In genomic region chr13:3221005-3221621, GRCm38 (mm10) we compare ENCODE assay signal across 7 mouse cellular contexts.
DNase-seq lines count a peak whose midpoint lies in the region; ATAC-seq and TF ChIP-seq lines count a peak whose summit lies in the region.
"Not testable (repeated sequence)": the region's sequence is repeated elsewhere in the genome, so short reads cannot be mapped to it uniquely, and the experiment has no call there.

No protein-coding gene starts in this region.

- WGBS in forebrain, embryonic 10.5 days, result 57% methylated on average over 10 of the region's 10 CpGs
- 41% methylated on average over 10 of the region's 10 CpGs for WGBS in forebrain, embryonic 14.5 days
- 47% methylated on average over 10 of the region's 10 CpGs for WGBS in hindbrain, embryonic 13.5 days
- 26% methylated on average over 10 of the region's 10 CpGs for WGBS in hindbrain, postnatal 0 days
- 42% methylated on average over 10 of the region's 10 CpGs for WGBS in midbrain, embryonic 14.5 days

- peaks cover 13% of the 10 kb centered on the region for H3K9me3 ChIP-seq in forebrain, embryonic 10.5 days
- H3K9me3 ChIP-seq in forebrain, embryonic 14.5 days (replicated peaks; ENCODE audit: control insufficient read depth, low read length); hindbrain, embryonic 13.5 days; hindbrain, postnatal 0 days (ENCODE audit: low read length); midbrain, embryonic 14.5 days (ENCODE audit: control insufficient read depth, low read length): not testable (repeated sequence)

- H3K27me3 ChIP-seq in forebrain, embryonic 10.5 days (ENCODE audit: poor library complexity, severe bottlenecking); forebrain, embryonic 14.5 days (replicated peaks; ENCODE audit: control insufficient read depth, insufficient read depth, low read length); hindbrain, embryonic 13.5 days; hindbrain, postnatal 0 days (ENCODE audit: insufficient read depth, low read length); midbrain, embryonic 14.5 days (ENCODE audit: control insufficient read depth, insufficient read depth, low read length); myocyte (ENCODE audit: control insufficient read depth, insufficient read depth, insufficient read length): not testable (repeated sequence)

- not testable (repeated sequence) for H3K4me1 ChIP-seq in forebrain, embryonic 10.5 days; forebrain, embryonic 14.5 days (ENCODE audit: control insufficient read depth, insufficient read depth, low read length); hindbrain, embryonic 13.5 days (replicated peaks); hindbrain, postnatal 0 days (ENCODE audit: insufficient read depth, low read length); midbrain, embryonic 14.5 days (ENCODE audit: control insufficient read depth, insufficient read depth, low read length)

- H3K36me3 ChIP-seq in forebrain, embryonic 10.5 days (replicated peaks); forebrain, embryonic 14.5 days (ENCODE audit: control insufficient read depth, insufficient read depth, low read length); hindbrain, embryonic 13.5 days; hindbrain, postnatal 0 days (ENCODE audit: insufficient read depth, low read length); midbrain, embryonic 14.5 days (ENCODE audit: control insufficient read depth, insufficient read depth, low read length); myocyte (ENCODE audit: control insufficient read depth, insufficient read depth): not testable (repeated sequence)

- peak overlapping the region; percentile 29 for H3K4me2 ChIP-seq in forebrain, embryonic 14.5 days (ENCODE audit: low read length)
- H3K4me2 ChIP-seq in hindbrain, embryonic 13.5 days, result peak overlapping the region; percentile 46
- peak overlapping the region; percentile 45 for H3K4me2 ChIP-seq in hindbrain, postnatal 0 days (ENCODE audit: low read depth, low read length)
- H3K4me2 ChIP-seq in midbrain, embryonic 14.5 days (ENCODE audit: low read length), result peak overlapping the region; percentile 37
- H3K4me2 ChIP-seq in myocyte (ENCODE audit: low read depth), result peak overlapping the region; percentile 70

- ATAC-seq in forebrain, embryonic 14.5 days; hindbrain, embryonic 13.5 days (ENCODE audit: low FRiP score); midbrain, embryonic 14.5 days (ENCODE audit: low FRiP score, low TSS enrichment): not testable (repeated sequence)
- peak; percentile 44; the same call in 1 of the 2 replicates for ATAC-seq in frontal cortex, adult (ENCODE audit: low TSS enrichment)
- ATAC-seq in hindbrain, postnatal 0 days, result peak; percentile 10

- H3K27ac ChIP-seq in forebrain, embryonic 10.5 days, result 0 out of 2 replicates have a peak overlapping the region, but pooled peaks have one; percentile 51
- H3K27ac ChIP-seq in forebrain, embryonic 14.5 days (ENCODE audit: low read depth, low read length); hindbrain, embryonic 13.5 days; midbrain, embryonic 14.5 days (replicated peaks; ENCODE audit: low read depth, low read length): not testable (repeated sequence)
- H3K27ac ChIP-seq in hindbrain, postnatal 0 days, result 0 out of 2 replicates have a peak overlapping the region, but pooled peaks have one; percentile 26

- H3K79me2 ChIP-seq in myocyte (ENCODE audit: control insufficient read depth, insufficient read depth), result not testable (repeated sequence)

- not testable (repeated sequence) for H3K4me3 ChIP-seq in forebrain, embryonic 10.5 days; forebrain, embryonic 14.5 days (ENCODE audit: low read depth, low read length); midbrain, embryonic 14.5 days (replicated peaks; ENCODE audit: low read depth, low read length); myocyte
- H3K4me3 ChIP-seq in hindbrain, embryonic 13.5 days, result peak overlapping the region; percentile 21
- H3K4me3 ChIP-seq in hindbrain, postnatal 0 days (ENCODE audit: low read length), result peak overlapping the region; percentile 23

- TF ChIP-seq CTCF in hindbrain, postnatal 0 days (IDR thresholded peaks at IDR 0.05; ENCODE audit: low read depth), result not testable (repeated sequence)

- H3ac ChIP-seq in myocyte (ENCODE audit: control insufficient read depth, insufficient read length), result not testable (repeated sequence)

- not testable (repeated sequence) for H3K9ac ChIP-seq in forebrain, embryonic 14.5 days (ENCODE audit: low read length); hindbrain, embryonic 13.5 days; hindbrain, postnatal 0 days (replicated peaks; ENCODE audit: low read length); midbrain, embryonic 14.5 days (replicated peaks; ENCODE audit: low read length)

- not testable (repeated sequence) for TF ChIP-seq POLR2A in myocyte (IDR thresholded peaks at IDR 0.05; ENCODE audit: insufficient read length, low read depth)

- DNase-seq in forebrain, embryonic 10.5 days (ENCODE audit: extremely low spot score, low spot score); midbrain, embryonic 14.5 days: not testable (repeated sequence)
- DNase-seq in forebrain, embryonic 14.5 days (ENCODE audit: low spot score), result peak; percentile 0
- peak; percentile 4 for DNase-seq in hindbrain, postnatal 0 days (ENCODE audit: low spot score)
